In genomic region chr16:10783451-10783850, GRCm38 (mm10) we compare ENCODE assay signal across 11 mouse cellular contexts. TPM values are rescaled to one million over a fixed set of nuclear protein-coding genes. Genes with fewer than 3 reads are reported as not detected.
DNase-seq lines count a peak whose midpoint lies in the region; ATAC-seq and TF ChIP-seq lines count a peak whose summit lies in the region.
"Had no signal": no experiment of that assay in that cellular context is flagged by ENCODE, and none has a peak within 500 bp of the region (broad histone marks: within the 10 kb centered on the region; RNA-seq: fewer than 3 reads in every experiment).

No protein-coding gene starts in this region.

- peak overlapping the region; percentile 93; the same call in 1 of the 2 replicates for H3K4me2 ChIP-seq in heart, postnatal 0 days (ENCODE audit: low read depth, low read length)
- H3K4me2 ChIP-seq in embryonic facial prominence, embryonic 12.5 days (replicated peaks) = peak overlapping the region; percentile 98
- H3K4me2 ChIP-seq in liver, embryonic 13.5 days = peak overlapping the region; percentile 99

- TF ChIP-seq EP300 in heart, postnatal 0 days (IDR thresholded peaks at IDR 0.05; ENCODE audit: low read depth) = no peak
- TF ChIP-seq EP300 in heart, adult 2 months (IDR thresholded peaks at IDR 0.05; ENCODE audit: insufficient read depth, low read depth, low read length) = no peak

- ATAC-seq in heart, postnatal 0 days (ENCODE audit: insufficient read depth, low read depth) = no peak
- ATAC-seq in embryonic facial prominence, embryonic 12.5 days (ENCODE audit: insufficient number of reproducible peaks, insufficient read depth, low FRiP score, low TSS enrichment) = no peak
- no peak for ATAC-seq in liver, embryonic 13.5 days (ENCODE audit: low read depth)

- H3K36me3 ChIP-seq in heart, postnatal 0 days (replicated peaks; ENCODE audit: control insufficient read depth, insufficient read depth, low read length) = no peaks in the 10 kb centered on the region
- no peaks in the 10 kb centered on the region for H3K36me3 ChIP-seq in heart, adult 2 months (ENCODE audit: control insufficient read depth, insufficient read depth, low read length)
- no peaks in the 10 kb centered on the region for H3K36me3 ChIP-seq in C2C12 (ENCODE audit: control insufficient read depth, insufficient read depth)
- H3K36me3 ChIP-seq in embryonic facial prominence, embryonic 12.5 days = no peaks in the 10 kb centered on the region
- H3K36me3 ChIP-seq in liver, embryonic 13.5 days = no peaks in the 10 kb centered on the region

- TF ChIP-seq POLR2A in heart, adult 2 months (IDR thresholded peaks at IDR 0.05; ENCODE audit: insufficient read depth, low read depth, low read length) = no peak

- H3K9ac ChIP-seq in heart, postnatal 0 days (replicated peaks; ENCODE audit: low read depth, low read length) = no peak overlapping the region
- no peak overlapping the region for H3K9ac ChIP-seq in heart, adult 2 months (ENCODE audit: low read depth, low read length)
- H3K9ac ChIP-seq in embryonic facial prominence, embryonic 12.5 days = peak overlapping the region; percentile 79; the same call in 1 of the 2 replicates
- no peak overlapping the region for H3K9ac ChIP-seq in liver, embryonic 13.5 days

- H3K27me3 ChIP-seq in heart, postnatal 0 days (ENCODE audit: control insufficient read depth, insufficient read depth, low read length) = no peaks in the 10 kb centered on the region
- no peaks in the 10 kb centered on the region for H3K27me3 ChIP-seq in heart, adult 2 months (ENCODE audit: control insufficient read depth, insufficient read depth, low read length)
- H3K27me3 ChIP-seq in C2C12 (ENCODE audit: control insufficient read depth, insufficient read depth, insufficient read length) = no peaks in the 10 kb centered on the region
- no peaks in the 10 kb centered on the region for H3K27me3 ChIP-seq in embryonic facial prominence, embryonic 12.5 days
- H3K27me3 ChIP-seq in liver, embryonic 13.5 days = peaks cover 45% of the 10 kb centered on the region

- no peak overlapping the region for H3K27ac ChIP-seq in heart, postnatal 0 days (ENCODE audit: low read depth)
- H3K27ac ChIP-seq in heart, adult 2 months = no peak overlapping the region
- H3K27ac ChIP-seq in embryonic facial prominence, embryonic 12.5 days = no peak overlapping the region
- no peak overlapping the region for H3K27ac ChIP-seq in liver, embryonic 13.5 days
- H3K27ac ChIP-seq in left cerebral cortex, adult 2 months = no peak overlapping the region

- H3K4me3 ChIP-seq in heart, postnatal 0 days (ENCODE audit: low read depth, low read length) = peak overlapping the region; percentile 79; the same call in 1 of the 2 replicates
- no peak overlapping the region for H3K4me3 ChIP-seq in heart, adult 2 months
- peak overlapping the region; percentile 64 for H3K4me3 ChIP-seq in C2C12 (ENCODE audit: insufficient read depth, poor library complexity, severe bottlenecking)
- H3K4me3 ChIP-seq in embryonic facial prominence, embryonic 12.5 days = peak overlapping the region; percentile 52
- no peak overlapping the region for H3K4me3 ChIP-seq in liver, embryonic 13.5 days (replicated peaks)
- no peak overlapping the region for H3K4me3 ChIP-seq in left cerebral cortex, adult 2 months

- peaks cover 13% of the 10 kb centered on the region for H3K79me3 ChIP-seq in C2C12 (ENCODE audit: low read depth)

- no peak for DNase-seq in heart, postnatal 0 days (ENCODE audit: low spot score)
- DNase-seq in heart, adult 2 months = no peak
- no peak for DNase-seq in liver, embryonic 13.5 days
- no peak for DNase-seq in urinary bladder, postnatal 25 days (ENCODE audit: low spot score)
- DNase-seq in left cerebral cortex, postnatal 25 days (ENCODE audit: low spot score in 2 of 2) = no peak
- DNase-seq in left cerebral cortex, adult 2 months (ENCODE audit: extremely low spot score in 1 of 2, low spot score in 2 of 2) = no peak
- DNase-seq: right cerebral cortex, postnatal 4 days had no signal

- peak overlapping the region; percentile 58 for H3ac ChIP-seq in C2C12 (ENCODE audit: control insufficient read depth, insufficient read length, low read depth)

- peaks cover 28% of the 10 kb centered on the region for H3K4me1 ChIP-seq in heart, postnatal 0 days (ENCODE audit: control insufficient read depth, insufficient read depth)
- peaks cover 13% of the 10 kb centered on the region for H3K4me1 ChIP-seq in heart, adult 2 months (ENCODE audit: control insufficient read depth, insufficient read depth, low read length)
- peaks cover 30% of the 10 kb centered on the region for H3K4me1 ChIP-seq in embryonic facial prominence, embryonic 12.5 days
- H3K4me1 ChIP-seq in liver, embryonic 13.5 days (replicated peaks) = peaks cover 41% of the 10 kb centered on the region

- H3K79me2 ChIP-seq in heart, adult 2 months (replicated peaks; ENCODE audit: control insufficient read depth, insufficient read depth, low read length) = no peaks in the 10 kb centered on the region
- H3K79me2 ChIP-seq in C2C12 (ENCODE audit: control insufficient read depth, insufficient read depth) = peaks cover 25% of the 10 kb centered on the region

- 71% methylated on average over 8 of the region's 8 CpGs for WGBS in heart, postnatal 0 days
- WGBS in heart, adult 2 months = 73% methylated on average over 8 of the region's 8 CpGs
- 52% methylated on average over 8 of the region's 8 CpGs for WGBS in embryonic facial prominence, embryonic 12.5 days
- WGBS in liver, embryonic 13.5 days (ENCODE audit: insufficient replicate concordance) = 35% methylated on average over 8 of the region's 8 CpGs

- H3K9me3 ChIP-seq in heart, postnatal 0 days (replicated peaks; ENCODE audit: control insufficient read depth, low read length) = no peaks in the 10 kb centered on the region
- no peaks in the 10 kb centered on the region for H3K9me3 ChIP-seq in embryonic facial prominence, embryonic 12.5 days
- H3K9me3 ChIP-seq in liver, embryonic 13.5 days (replicated peaks) = no peaks in the 10 kb centered on the region

- intact Hi-C loops in heart, adult 2 months (cut with DNase I) = no loop called here
- intact Hi-C loops in left cerebral cortex, postnatal 25 days (cut with DNase I) = no loop called here
- intact Hi-C loops in left cerebral cortex, adult 2 months (cut with DNase I) = no loop called here

- no peak for TF ChIP-seq CTCF in heart, postnatal 0 days (IDR thresholded peaks at IDR 0.05; ENCODE audit: low read depth)
- TF ChIP-seq CTCF in heart, adult 2 months (IDR thresholded peaks at IDR 0.05) = no peak
- no peak for TF ChIP-seq CTCF in C2C12 (IDR thresholded peaks at IDR 0.05; ENCODE audit: control insufficient read depth, insufficient read depth, insufficient read length)
- TF ChIP-seq CTCF in left cerebral cortex, adult 2 months (IDR thresholded peaks at IDR 0.05) = no peak

RNA-seq across cellular contexts. Expression of gene Socs1, which starts 1.9 kb away (rescaled TPM):
- total RNA-seq in heart, postnatal 0 days (2014; rRNA removed; ENCODE audit: low replicate concordance) = 0.80 and 5.0 TPM in 2 replicates
- 2.7 and 3.2 TPM in 2 replicates for polyA plus RNA-seq in heart, postnatal 0 days (2015; fragmentation: Nextera tagmentation; extraction: Ambion mirVana)
- under 1 TPM; 0.34 to 0.48 TPM for total RNA-seq in heart, adult 2 months (2021)
- 0.94 and 1.2 TPM in 2 replicates for polyA plus RNA-seq in heart, adult 2 months (2012; rRNA removed)
- polyA plus RNA-seq in C2C12 (2012; fragmentation: generic; extraction: Trizol) = 4.6 TPM
- 11.4 and 12.5 TPM in 2 replicates for polyA plus RNA-seq in embryonic facial prominence, embryonic 12.5 days (2016; fragmentation: Nextera tagmentation; extraction: Ambion mirVana)
- polyA plus RNA-seq in liver, embryonic 13.5 days (2015; fragmentation: Nextera tagmentation; extraction: Ambion mirVana) = 1.2 and 1.3 TPM in 2 replicates
- under 1 TPM; 0.80 to 0.82 TPM for total RNA-seq in left cerebral cortex, postnatal 25 days (2021)
- 1 to 10 TPM in 1 of 2 experiments, under 1 TPM in 1; 0.82 to 1.2 TPM for total RNA-seq in left cerebral cortex, adult 2 months (2021)

RNA-seq across cellular contexts. Expression of gene Tnp2, which starts 5.0 kb away (rescaled TPM):
- not detected in 2 replicates for total RNA-seq in heart, postnatal 0 days (2014; rRNA removed; ENCODE audit: low replicate concordance)
- polyA plus RNA-seq in heart, postnatal 0 days (2015; fragmentation: Nextera tagmentation; extraction: Ambion mirVana) = not detected in 2 replicates
- total RNA-seq in heart, adult 2 months (2021) = not detected
- polyA plus RNA-seq in heart, adult 2 months (2012; rRNA removed) = 4.9 and 6.8 TPM in 2 replicates
- polyA plus RNA-seq in C2C12 (2012; fragmentation: generic; extraction: Trizol) = not detected
- not detected in 2 replicates for polyA plus RNA-seq in embryonic facial prominence, embryonic 12.5 days (2016; fragmentation: Nextera tagmentation; extraction: Ambion mirVana)
- polyA plus RNA-seq in liver, embryonic 13.5 days (2015; fragmentation: Nextera tagmentation; extraction: Ambion mirVana) = not detected in 2 replicates
- total RNA-seq in left cerebral cortex, postnatal 25 days (2021) = not detected
- total RNA-seq in left cerebral cortex, adult 2 months (2021) = not detected
- total RNA-seq: megakaryocyte-erythroid progenitor cell, adult 5-6 weeks had no signal
- polyA plus RNA-seq: erythroblast, embryonic 14.5 days had no signal

RNA-seq across cellular contexts. Expression of gene Prm3, which starts 7.3 kb away (rescaled TPM):
- total RNA-seq in heart, postnatal 0 days (2014; rRNA removed; ENCODE audit: low replicate concordance) = not detected in 2 replicates
- polyA plus RNA-seq in heart, postnatal 0 days (2015; fragmentation: Nextera tagmentation; extraction: Ambion mirVana) = not detected in 2 replicates
- not detected for total RNA-seq in heart, adult 2 months (2021)
- polyA plus RNA-seq in heart, adult 2 months (2012; rRNA removed) = 0.41 TPM in 1 of 2 replicates, not detected in the other
- polyA plus RNA-seq in C2C12 (2012; fragmentation: generic; extraction: Trizol) = not detected
- polyA plus RNA-seq in embryonic facial prominence, embryonic 12.5 days (2016; fragmentation: Nextera tagmentation; extraction: Ambion mirVana) = not detected in 2 replicates
- polyA plus RNA-seq in liver, embryonic 13.5 days (2015; fragmentation: Nextera tagmentation; extraction: Ambion mirVana) = not detected in 2 replicates
- total RNA-seq in left cerebral cortex, postnatal 25 days (2021) = not detected
- total RNA-seq in left cerebral cortex, adult 2 months (2021) = not detected
- total RNA-seq: megakaryocyte-erythroid progenitor cell, adult 5-6 weeks had no signal
- polyA plus RNA-seq: erythroblast, embryonic 14.5 days had no signal

RNA-seq across cellular contexts. Expression of gene Prm2, which starts 12.5 kb away (rescaled TPM):
- total RNA-seq in heart, postnatal 0 days (2014; rRNA removed; ENCODE audit: low replicate concordance) = not detected in 2 replicates
- polyA plus RNA-seq in heart, postnatal 0 days (2015; fragmentation: Nextera tagmentation; extraction: Ambion mirVana) = not detected in 2 replicates
- total RNA-seq in heart, adult 2 months (2021) = not detected
- polyA plus RNA-seq in heart, adult 2 months (2012; rRNA removed) = 4.9 and 5.7 TPM in 2 replicates
- not detected for polyA plus RNA-seq in C2C12 (2012; fragmentation: generic; extraction: Trizol)
- not detected in 2 replicates for polyA plus RNA-seq in embryonic facial prominence, embryonic 12.5 days (2016; fragmentation: Nextera tagmentation; extraction: Ambion mirVana)
- polyA plus RNA-seq in liver, embryonic 13.5 days (2015; fragmentation: Nextera tagmentation; extraction: Ambion mirVana) = not detected in 2 replicates
- not detected for total RNA-seq in left cerebral cortex, postnatal 25 days (2021)
- total RNA-seq in left cerebral cortex, adult 2 months (2021) = not detected
- total RNA-seq: megakaryocyte-erythroid progenitor cell, adult 5-6 weeks had no signal
- polyA plus RNA-seq: erythroblast, embryonic 14.5 days had no signal

RNA-seq across cellular contexts. Expression of gene Prm1, which starts 22.2 kb away (rescaled TPM):
- not detected in 2 replicates for total RNA-seq in heart, postnatal 0 days (2014; rRNA removed; ENCODE audit: low replicate concordance)
- polyA plus RNA-seq in heart, postnatal 0 days (2015; fragmentation: Nextera tagmentation; extraction: Ambion mirVana) = not detected in 2 replicates
- not detected for total RNA-seq in heart, adult 2 months (2021)
- polyA plus RNA-seq in heart, adult 2 months (2012; rRNA removed) = 4.7 and 5.2 TPM in 2 replicates
- polyA plus RNA-seq in C2C12 (2012; fragmentation: generic; extraction: Trizol) = not detected
- polyA plus RNA-seq in embryonic facial prominence, embryonic 12.5 days (2016; fragmentation: Nextera tagmentation; extraction: Ambion mirVana) = not detected in 2 replicates
- polyA plus RNA-seq in liver, embryonic 13.5 days (2015; fragmentation: Nextera tagmentation; extraction: Ambion mirVana) = not detected in 2 replicates
- total RNA-seq in left cerebral cortex, postnatal 25 days (2021) = not detected
- total RNA-seq in left cerebral cortex, adult 2 months (2021) = not detected
- total RNA-seq: megakaryocyte-erythroid progenitor cell, adult 5-6 weeks had no signal
- polyA plus RNA-seq: erythroblast, embryonic 14.5 days had no signal

Comparison
In these comparisons a context has a peak if more than half of its experiments do, and no peak if none do; other contexts are left out.
1. H3K4me3 ChIP-seq: peak in heart, postnatal 0 days (single experiment), C2C12 (single experiment) and embryonic facial prominence, embryonic 12.5 days (single experiment); none in heart, adult 2 months (single experiment), liver, embryonic 13.5 days (single experiment) and left cerebral cortex, adult 2 months (single experiment).
2. Peak in every context shown above with its lines, with median percentiles within 50 percentile points of each other: H3K4me2 ChIP-seq.